Mouse (Mus musculus): Measurements from ENCODE around the gene Fpgs. TPM values are rescaled to one million over a fixed set of nuclear protein-coding genes. Genes with fewer than 3 reads are reported as not detected.

The Fpgs gene
- polyA plus RNA-seq, 1 experiment from 2014 or later = 25.9 TPM

GRCm38 (mm10) chr2:32686640-32687039, 17.3 kb downstream of the Fpgs start:
- Histone ChIP-seq H3K4me1 (replicated peaks) (peaks cover 25% of the 10 kb centered on the region), H3K27ac (no peak overlapping the region), H3K27me3 (ENCODE audit: insufficient read depth, poor library complexity, severe bottlenecking) (no peaks in the 10 kb centered on the region), H3K9me3 (no peaks in the 10 kb centered on the region), H3K4me3 (no peak overlapping the region), H3K36me3 (peaks cover 65% of the 10 kb centered on the region)
- no peak for DNase-seq (ENCODE audit: low spot score)
- WGBS = 91% methylated on average over 6 of the region's 6 CpGs

DNA sequence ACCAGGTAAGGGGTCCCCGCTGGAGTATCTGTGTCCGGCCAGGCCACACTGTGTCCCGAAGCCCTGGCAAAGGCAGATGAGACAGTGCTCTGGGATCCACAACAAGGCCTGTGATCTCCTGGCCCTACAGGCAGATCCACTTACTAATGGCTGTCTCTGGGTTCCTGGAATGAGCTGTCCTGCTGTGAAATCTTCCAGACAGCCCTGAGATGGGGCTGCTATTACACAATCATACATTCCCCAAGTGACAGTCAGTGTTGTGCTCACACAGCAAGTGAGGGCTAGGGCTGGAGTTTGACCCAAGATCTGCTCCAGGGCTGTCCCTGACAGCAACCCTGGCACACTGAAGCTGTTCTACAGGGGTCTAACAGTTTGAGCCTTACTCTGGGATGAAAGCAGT, 18.1 kb downstream of the Fpgs start:
- no peak overlapping the region for H3K27ac ChIP-seq
- H3K36me3 ChIP-seq = peaks cover 71% of the 10 kb centered on the region
- peaks cover 27% of the 10 kb centered on the region for H3K4me1 ChIP-seq (replicated peaks)
- DNase-seq (ENCODE audit: low spot score) = no peak
- H3K4me3 ChIP-seq = no peak overlapping the region
- no peaks in the 10 kb centered on the region for H3K27me3 ChIP-seq (ENCODE audit: insufficient read depth, poor library complexity, severe bottlenecking)
- 92% methylated on average over 3 of the region's 3 CpGs for WGBS
- no peaks in the 10 kb centered on the region for H3K9me3 ChIP-seq

DNA sequence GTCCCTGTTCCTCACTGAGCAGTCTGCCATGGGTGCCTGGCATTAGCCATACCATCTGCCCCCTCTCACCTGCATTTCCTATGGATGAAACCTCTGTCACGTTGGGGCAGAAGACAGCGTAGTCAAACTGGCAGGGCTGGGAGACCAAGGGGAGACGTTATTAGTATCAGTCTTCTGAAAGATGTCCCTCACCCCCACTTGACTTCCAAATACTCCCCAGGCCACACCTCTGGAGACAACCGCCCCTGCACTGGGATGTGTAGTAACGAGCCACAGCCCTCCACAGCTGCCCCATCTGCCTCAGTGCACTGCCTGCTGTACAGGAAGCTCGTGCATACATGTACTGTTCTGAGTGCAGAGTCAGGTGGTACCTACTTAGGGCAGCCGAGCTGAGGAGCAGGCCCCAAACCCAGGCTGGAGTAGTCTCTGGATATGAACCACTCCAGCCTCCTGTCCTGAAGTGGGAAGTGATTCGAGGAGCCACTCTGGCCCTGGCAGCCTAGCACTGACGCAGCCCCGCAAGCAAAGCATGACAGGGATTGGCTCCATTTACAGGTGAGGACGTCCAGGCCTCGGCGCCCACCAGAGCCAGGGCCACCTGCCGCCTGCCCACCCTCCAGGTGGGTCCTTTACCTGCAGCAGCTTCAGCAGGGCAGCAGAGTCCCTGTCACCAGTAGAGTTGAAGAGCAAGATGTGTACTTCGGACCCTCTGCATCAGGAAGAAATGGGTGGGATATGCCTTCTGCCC, 19.1 kb downstream of the Fpgs start:
- no peak overlapping the region for H3K27ac ChIP-seq
- WGBS = 92% methylated on average over 15 of the region's 15 CpGs
- H3K27me3 ChIP-seq (ENCODE audit: insufficient read depth, poor library complexity, severe bottlenecking) = no peaks in the 10 kb centered on the region
- DNase-seq (ENCODE audit: low spot score) = no peak
- peaks cover 71% of the 10 kb centered on the region for H3K36me3 ChIP-seq
- H3K4me1 ChIP-seq (replicated peaks) = peaks cover 28% of the 10 kb centered on the region
- H3K9me3 ChIP-seq = no peaks in the 10 kb centered on the region
- no peak overlapping the region for H3K4me3 ChIP-seq

- Histone ChIP-seq H3K9me3 (no peaks in the 10 kb centered on the region), H3K36me3 (peaks cover 71% of the 10 kb centered on the region), H3K4me1 (replicated peaks) (peaks cover 21% of the 10 kb centered on the region), H3K27ac (no peak overlapping the region), H3K27me3 (ENCODE audit: insufficient read depth, poor library complexity, severe bottlenecking) (no peaks in the 10 kb centered on the region), H3K4me3 (no peak overlapping the region)
- 93% methylated on average over 10 of the region's 10 CpGs for WGBS
- DNase-seq (ENCODE audit: low spot score) = no peak
These were observed 20.2 kb downstream of the Fpgs start for GRCm38 (mm10) chr2:32683701-32684100.

GRCm38 (mm10) chr2:32682721-32683417, 21.1 kb downstream of the Fpgs start:
- no peaks in the 10 kb centered on the region for H3K9me3 ChIP-seq
- WGBS = 80% methylated on average over 14 of the region's 14 CpGs
- no peak overlapping the region for H3K27ac ChIP-seq
- peaks cover 21% of the 10 kb centered on the region for H3K4me1 ChIP-seq (replicated peaks)
- no peak overlapping the region for H3K4me3 ChIP-seq
- H3K27me3 ChIP-seq (ENCODE audit: insufficient read depth, poor library complexity, severe bottlenecking) = no peaks in the 10 kb centered on the region
- DNase-seq (ENCODE audit: low spot score) = no peak
- H3K36me3 ChIP-seq = peaks cover 66% of the 10 kb centered on the region

DNA sequence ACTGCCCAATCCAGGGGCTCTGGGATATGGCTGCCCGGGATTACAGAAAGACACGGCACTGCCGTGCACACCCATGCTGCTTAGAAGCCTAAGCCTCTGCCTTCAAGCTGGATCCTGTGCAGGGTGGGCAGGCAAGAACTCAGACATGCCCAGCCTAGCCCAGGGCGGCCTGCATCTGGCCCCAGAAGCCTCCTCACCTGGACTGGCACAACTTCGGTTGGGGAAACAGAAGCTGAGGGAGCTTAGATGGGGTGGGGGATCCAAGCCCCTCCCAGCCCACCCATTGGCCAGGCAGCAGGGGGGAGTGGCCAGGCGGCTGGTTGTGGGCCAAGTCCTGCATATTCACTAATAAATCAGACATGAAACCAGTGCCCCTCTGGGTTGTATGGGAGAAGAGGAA, 22.2 kb downstream of the Fpgs start:
- peak overlapping the region; percentile 13; the same call in 1 of the 2 replicates for H3K27ac ChIP-seq
- peaks cover 21% of the 10 kb centered on the region for H3K4me1 ChIP-seq (replicated peaks)
- peaks cover 54% of the 10 kb centered on the region for H3K36me3 ChIP-seq
- no peak overlapping the region for H3K4me3 ChIP-seq
- H3K9me3 ChIP-seq = no peaks in the 10 kb centered on the region
- WGBS = 76% methylated on average over 6 of the region's 6 CpGs
- DNase-seq (ENCODE audit: low spot score) = no peak
- H3K27me3 ChIP-seq (ENCODE audit: insufficient read depth, poor library complexity, severe bottlenecking) = no peaks in the 10 kb centered on the region

DNA sequence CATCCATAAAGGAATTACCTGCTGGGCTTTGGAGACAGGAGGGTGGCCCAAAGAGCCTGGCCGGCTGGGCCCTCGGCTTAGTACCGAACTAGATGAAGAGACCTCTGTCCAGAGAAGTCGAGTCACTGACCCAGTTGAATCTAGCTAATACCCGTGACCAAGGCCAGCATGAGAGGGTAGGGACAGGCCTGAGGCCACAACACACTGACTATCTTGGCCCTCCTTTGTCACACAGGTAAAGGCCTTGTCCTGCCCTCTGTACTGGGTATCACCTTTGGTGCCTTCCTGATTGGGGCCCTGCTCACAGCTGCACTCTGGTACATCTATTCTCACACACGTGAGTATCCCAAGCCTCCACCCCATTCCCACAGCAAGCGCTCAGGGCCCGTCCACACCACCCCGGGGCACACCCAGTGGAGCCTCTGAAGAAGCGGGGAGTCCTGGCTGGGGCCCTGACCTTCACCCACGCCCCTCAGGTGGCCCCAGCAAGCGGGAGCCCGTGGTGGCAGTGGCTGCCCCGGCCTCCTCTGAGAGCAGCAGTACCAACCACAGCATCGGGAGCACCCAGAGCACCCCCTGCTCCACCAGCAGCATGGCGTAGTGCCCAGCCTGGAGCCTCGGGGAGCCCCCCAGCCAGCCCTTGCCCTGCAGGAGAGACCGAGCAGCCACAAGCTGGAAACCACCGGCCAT, 22.8 kb downstream of the Fpgs start:
- no peak for DNase-seq (ENCODE audit: low spot score)
- WGBS = 88% methylated on average over 19 of the region's 19 CpGs
- Histone ChIP-seq H3K4me3 (no peak overlapping the region), H3K4me1 (replicated peaks) (peaks cover 21% of the 10 kb centered on the region), H3K36me3 (peaks cover 48% of the 10 kb centered on the region), H3K27ac (peak overlapping the region; percentile 13; the same call in 1 of the 2 replicates), H3K9me3 (no peaks in the 10 kb centered on the region), H3K27me3 (ENCODE audit: insufficient read depth, poor library complexity, severe bottlenecking) (no peaks in the 10 kb centered on the region)

GRCm38 (mm10) chr2:32680051-32680451, 23.9 kb downstream of the Fpgs start:
- Histone ChIP-seq H3K4me1 (replicated peaks) (peaks cover 21% of the 10 kb centered on the region), H3K27me3 (ENCODE audit: insufficient read depth, poor library complexity, severe bottlenecking) (no peaks in the 10 kb centered on the region), H3K27ac (0 out of 2 replicates have a peak overlapping the region, but pooled peaks have one; percentile 13), H3K4me3 (no peak overlapping the region), H3K9me3 (no peaks in the 10 kb centered on the region), H3K36me3 (peaks cover 37% of the 10 kb centered on the region)
- 69% methylated on average over 7 of the region's 7 CpGs for WGBS
- DNase-seq (ENCODE audit: low spot score) = no peak

- Histone ChIP-seq H3K4me3 (no peak overlapping the region), H3K27me3 (ENCODE audit: insufficient read depth, poor library complexity, severe bottlenecking) (no peaks in the 10 kb centered on the region), H3K4me1 (replicated peaks) (peaks cover 21% of the 10 kb centered on the region), H3K36me3 (peaks cover 20% of the 10 kb centered on the region), H3K27ac (no peak overlapping the region), H3K9me3 (no peaks in the 10 kb centered on the region)
- WGBS = 94% methylated on average over 7 of the region's 7 CpGs
- DNase-seq (ENCODE audit: low spot score) = no peak
These were observed 26.3 kb downstream of the Fpgs start for GRCm38 (mm10) chr2:32677683-32678082.

DNA sequence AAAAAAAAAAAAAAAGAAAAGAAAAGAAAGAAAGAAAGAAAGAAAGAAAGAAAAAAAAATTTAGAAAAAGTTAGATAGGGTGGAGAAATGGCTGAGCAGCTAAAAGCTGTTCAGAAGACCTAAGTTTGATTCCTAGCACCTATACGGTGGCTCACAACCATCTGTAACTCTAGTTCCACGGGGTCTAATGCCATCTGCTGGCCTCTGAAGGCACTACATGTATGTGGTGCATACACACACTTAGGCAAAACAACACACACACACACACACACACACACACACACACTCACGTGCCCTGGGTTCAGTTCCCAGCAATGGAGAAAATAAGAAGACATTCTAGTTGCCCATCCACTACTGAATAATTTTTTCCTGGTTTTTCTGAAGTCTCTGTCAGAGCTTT, 27.1 kb downstream of the Fpgs start:
- H3K27me3 ChIP-seq (ENCODE audit: insufficient read depth, poor library complexity, severe bottlenecking) = no peaks in the 10 kb centered on the region
- no peak overlapping the region for H3K27ac ChIP-seq
- peaks cover 15% of the 10 kb centered on the region; the same call in 1 of the 2 replicates for H3K36me3 ChIP-seq
- H3K4me3 ChIP-seq = no peak overlapping the region
- H3K9me3 ChIP-seq = no peaks in the 10 kb centered on the region
- 86% methylated on average over 3 of the region's 3 CpGs for WGBS
- peaks cover 24% of the 10 kb centered on the region for H3K4me1 ChIP-seq (replicated peaks)
- no peak for DNase-seq (ENCODE audit: low spot score)

DNA sequence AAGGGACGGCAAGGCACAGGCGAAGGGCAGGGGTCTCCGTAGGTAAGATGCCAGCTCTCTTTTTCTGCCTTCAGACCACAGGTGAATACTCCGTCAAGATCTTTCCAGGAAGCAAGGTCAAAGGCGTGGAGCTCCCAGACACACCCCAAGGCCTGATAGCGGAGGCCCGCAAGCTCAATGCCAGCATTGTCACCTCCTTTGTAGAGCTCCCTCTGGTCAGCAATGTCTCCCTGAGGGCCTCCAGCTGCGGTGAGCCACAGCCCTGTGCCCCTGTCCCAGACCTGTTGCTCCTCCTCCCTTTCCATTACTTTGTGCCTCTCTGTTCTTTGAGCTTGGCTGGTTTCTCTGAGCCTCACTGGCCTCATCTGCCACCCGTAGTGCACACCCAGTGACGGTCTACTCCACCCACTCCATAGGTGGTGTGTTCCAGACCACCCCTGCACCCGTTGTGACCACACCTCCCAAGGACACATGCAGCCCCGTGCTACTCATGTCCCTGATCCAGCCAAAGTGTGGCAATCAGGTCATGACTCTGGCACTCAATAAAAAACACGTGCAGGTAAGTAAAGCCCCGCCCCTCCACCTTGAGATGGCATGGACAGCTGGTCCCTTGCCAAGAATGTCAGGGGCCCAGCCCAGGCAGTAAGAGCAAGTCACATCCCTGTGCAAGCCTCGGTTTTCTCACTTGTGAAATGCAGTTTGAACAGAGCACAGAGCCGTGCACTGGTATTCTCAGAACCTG, 30.6 kb downstream of the Fpgs start:
- Histone ChIP-seq H3K36me3 (peaks cover 8% of the 10 kb centered on the region; the same call in 1 of the 2 replicates), H3K9me3 (no peaks in the 10 kb centered on the region), H3K4me1 (replicated peaks) (0 out of 2 replicates have a peak, but pooled peaks cover 6% of the 10 kb centered on the region), H3K27ac (peak overlapping the region; percentile 23; the same call in 1 of the 2 replicates), H3K27me3 (ENCODE audit: insufficient read depth, poor library complexity, severe bottlenecking) (no peaks in the 10 kb centered on the region), H3K4me3 (no peak overlapping the region)
- 86% methylated on average over 16 of the region's 16 CpGs for WGBS
- DNase-seq (ENCODE audit: low spot score) = no peak

DNA sequence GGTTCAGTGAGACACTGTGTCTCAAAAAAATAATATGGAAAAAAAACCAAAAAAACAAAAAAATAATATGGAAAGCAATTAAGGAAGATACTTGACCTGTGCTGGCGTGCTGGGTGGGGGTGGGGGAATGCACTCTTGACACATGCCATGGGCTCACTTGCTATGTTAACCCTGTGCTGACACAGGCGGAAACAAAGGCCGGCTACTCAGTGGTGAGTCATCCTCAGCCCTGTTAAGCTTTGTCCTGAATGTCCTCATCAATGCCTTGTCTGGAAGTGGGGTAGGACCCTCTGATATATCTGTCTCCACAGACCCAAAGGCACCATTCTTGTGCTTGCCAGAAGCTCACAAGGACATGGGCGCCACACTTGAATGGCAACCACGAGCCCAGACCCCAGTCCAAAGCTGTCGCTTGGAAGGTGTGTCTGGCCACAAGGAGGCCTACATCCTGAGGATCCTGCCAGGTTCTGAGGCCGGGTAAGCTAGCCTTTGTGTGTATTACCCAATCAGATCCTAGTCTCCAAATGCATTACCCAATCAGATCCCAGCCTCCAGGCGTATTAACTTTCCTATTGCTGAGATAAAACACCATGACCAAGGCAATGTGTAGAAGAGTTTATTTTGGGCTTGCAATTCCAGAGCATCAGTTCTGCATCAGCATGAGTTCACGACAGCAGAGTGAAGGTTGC, 31.9 kb downstream of the Fpgs start:
- H3K27me3 ChIP-seq (ENCODE audit: insufficient read depth, poor library complexity, severe bottlenecking) = no peaks in the 10 kb centered on the region
- H3K4me3 ChIP-seq = no peak overlapping the region
- H3K4me1 ChIP-seq (replicated peaks) = peaks cover 14% of the 10 kb centered on the region; the same call in 1 of the 2 replicates
- H3K9me3 ChIP-seq = no peaks in the 10 kb centered on the region
- WGBS = 73% methylated on average over 9 of the region's 9 CpGs
- peaks cover 8% of the 10 kb centered on the region; the same call in 1 of the 2 replicates for H3K36me3 ChIP-seq
- H3K27ac ChIP-seq = no peak overlapping the region
- no peak for DNase-seq (ENCODE audit: low spot score)

Data from hindbrain, embryonic 10.5 days (tissue).